In genomic region chr1:149919301-149919700, GRCm38 (mm10) we compare ENCODE assay signal across 18 mouse cellular contexts.
"Had no signal": no experiment of that assay in that cellular context is flagged by ENCODE, and none has a peak within 500 bp of the region (broad histone marks: within the 10 kb centered on the region; RNA-seq: fewer than 3 reads in every experiment).

No protein-coding gene starts in this region.

- H3K27me3 ChIP-seq: limb, embryonic 15.5 days; liver, embryonic 12.5 days; megakaryocyte, embryonic 14.5 days; midbrain, embryonic 12.5 days; neural tube, embryonic 13.5 days; stomach, embryonic 15.5 days had no signal

- ATAC-seq: liver, embryonic 12.5 days; midbrain, embryonic 16.5 days had no signal

- H3K4me2 ChIP-seq: limb, embryonic 15.5 days; liver, embryonic 12.5 days; lung, embryonic 14.5 days; midbrain, embryonic 12.5 days; neural tube, embryonic 13.5 days; stomach, embryonic 15.5 days had no signal

- H3K9me3 ChIP-seq: limb, embryonic 15.5 days; liver, embryonic 12.5 days; megakaryocyte, embryonic 14.5 days; midbrain, embryonic 12.5 days; neural tube, embryonic 13.5 days; stomach, embryonic 15.5 days had no signal

- H3K4me3 ChIP-seq: limb, embryonic 15.5 days; liver, embryonic 12.5 days; megakaryocyte, embryonic 14.5 days; midbrain, embryonic 12.5 days; neural tube, embryonic 13.5 days; stomach, embryonic 15.5 days had no signal

- DNase-seq: kidney, adult 9 months; kidney, postnatal 36 days; layer of hippocampus, postnatal 36 days; lung, embryonic 14.5 days; lung, postnatal 10 days; retina, postnatal 1 day; right cerebral cortex, postnatal 4 days; spleen, adult 18-20 months; thymus, postnatal 4 days had no signal

- H3K4me1 ChIP-seq: limb, embryonic 15.5 days; liver, embryonic 12.5 days; midbrain, embryonic 12.5 days; neural tube, embryonic 13.5 days; stomach, embryonic 15.5 days had no signal

- H3K27ac ChIP-seq: kidney, postnatal 0 days; limb, embryonic 15.5 days; liver, embryonic 12.5 days; macrophage; midbrain, embryonic 12.5 days; neural tube, embryonic 13.5 days; stomach, embryonic 15.5 days had no signal

- H3K36me3 ChIP-seq: limb, embryonic 15.5 days; liver, embryonic 12.5 days; midbrain, embryonic 12.5 days; neural tube, embryonic 13.5 days; stomach, embryonic 15.5 days had no signal

- H3K9ac ChIP-seq: limb, embryonic 15.5 days; liver, embryonic 12.5 days; lung, embryonic 14.5 days; midbrain, embryonic 12.5 days; neural tube, embryonic 13.5 days; stomach, embryonic 15.5 days had no signal
